Mouse (Mus musculus): ENCODE measurements at regions not wholly inside any gene's neighbourhood (a gene's known extent, or its start where the extent isn't known, plus 50 kb on each side); places are given as distances from the start of the nearest gene placed in this dataset.

DNA sequence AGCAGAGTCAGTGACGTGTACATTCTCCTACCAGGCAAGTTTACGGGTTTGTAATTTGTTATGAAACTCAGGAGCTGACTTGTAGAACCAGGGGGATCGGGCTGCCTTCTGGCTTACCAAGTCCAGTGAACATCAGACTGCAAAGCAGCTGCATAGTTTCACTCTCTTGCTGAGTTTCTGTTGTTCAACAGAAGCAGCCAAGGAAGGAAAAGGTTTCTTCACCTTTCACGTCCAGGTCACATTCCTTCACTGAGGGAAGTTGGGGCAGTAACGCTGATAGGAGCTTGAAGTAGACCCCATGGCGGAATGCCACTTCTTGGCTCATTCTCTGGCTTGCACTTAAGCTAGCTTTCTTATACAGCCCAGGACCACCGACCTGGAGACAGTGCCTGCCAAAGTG is 77.3 kb upstream of the Spred1 start:
- Histone ChIP-seq H3K4me1 (ENCODE audit: control insufficient read depth, insufficient read depth, low read length) (no peaks in the 10 kb centered on the region; the same call in 1 of the 2 replicates), H3K4me3 (replicated peaks; ENCODE audit: extremely low read depth, low read depth, low read length) (no peak overlapping the region)
- WGBS, result 65% methylated on average over 7 of the region's 7 CpGs
- TF ChIP-seq CTCF (IDR thresholded peaks at IDR 0.05; ENCODE audit: insufficient read depth, low read length), result no peak
- TF ChIP-seq POLR2A (IDR thresholded peaks at IDR 0.05; ENCODE audit: borderline replicate concordance, extremely low read depth, low read depth, low read length), result no peak
- no peak for DNase-seq

DNA sequence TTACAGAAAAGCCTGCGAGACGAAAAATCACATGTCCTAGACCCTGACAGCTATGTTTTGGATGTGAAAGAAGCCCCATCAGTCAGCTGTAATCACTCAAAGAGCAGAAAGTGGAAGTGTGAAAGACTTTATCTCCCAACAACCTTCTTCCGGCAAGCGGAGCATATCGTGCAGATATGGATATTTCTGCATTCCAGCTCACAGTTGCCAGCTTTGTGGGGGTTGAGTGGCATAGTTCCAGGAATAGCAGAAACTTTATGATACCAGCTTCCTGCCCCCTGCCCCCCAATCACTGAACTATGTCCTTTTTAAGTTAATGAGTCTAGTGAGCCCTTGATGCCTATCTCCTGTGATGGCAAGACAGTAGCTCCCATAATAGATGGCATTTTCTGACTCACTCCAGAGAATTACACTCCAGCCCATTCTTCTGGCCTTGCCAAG is 72.9 kb upstream of the Spred1 start:
- DNase-seq, result no peak
- H3K4me3 ChIP-seq (replicated peaks; ENCODE audit: extremely low read depth, low read depth, low read length), result no peak overlapping the region
- H3K4me1 ChIP-seq (ENCODE audit: control insufficient read depth, insufficient read depth, low read length), result no peaks in the 10 kb centered on the region; the same call in 1 of the 2 replicates
- 36% methylated on average over 5 of the region's 5 CpGs for WGBS
- TF ChIP-seq POLR2A (IDR thresholded peaks at IDR 0.05; ENCODE audit: borderline replicate concordance, extremely low read depth, low read depth, low read length) (no peak), CTCF (IDR thresholded peaks at IDR 0.05; ENCODE audit: insufficient read depth, low read length) (no peak)

- 90% methylated on average over 2 of the region's 2 CpGs for WGBS
- no peak for DNase-seq
- Histone ChIP-seq H3K4me1 (ENCODE audit: control insufficient read depth, insufficient read depth, low read length) (no peaks in the 10 kb centered on the region; the same call in 1 of the 2 replicates), H3K4me3 (replicated peaks; ENCODE audit: extremely low read depth, low read depth, low read length) (no peak overlapping the region)
- TF ChIP-seq POLR2A (IDR thresholded peaks at IDR 0.05; ENCODE audit: borderline replicate concordance, extremely low read depth, low read depth, low read length) (no peak), CTCF (IDR thresholded peaks at IDR 0.05; ENCODE audit: insufficient read depth, low read length) (no peak)
Measured at GRCm38 (mm10) chr2:117050061-117050460, 71.1 kb upstream of the Spred1 start.

DNA sequence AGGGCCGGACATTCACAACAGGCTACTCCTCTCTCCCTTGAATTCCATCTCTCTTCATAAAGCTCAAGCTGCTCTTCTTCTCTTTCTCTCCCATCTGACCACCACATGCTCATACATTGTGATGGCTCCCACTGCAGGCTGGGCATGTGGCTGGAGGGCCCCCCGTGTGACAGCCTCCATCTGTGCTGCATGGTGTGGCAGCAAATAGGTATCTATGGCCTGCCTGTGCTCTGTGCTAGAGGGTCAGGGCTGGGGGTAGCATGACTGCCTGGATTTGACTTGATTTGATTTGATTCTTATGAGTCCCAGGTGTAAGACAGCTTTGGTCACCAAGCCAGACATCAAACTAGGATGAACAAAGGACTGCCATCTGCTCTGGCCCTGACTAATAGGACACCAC is 57.0 kb upstream of the Spred1 start:
- no peaks in the 10 kb centered on the region for H3K4me1 ChIP-seq (ENCODE audit: control insufficient read depth, insufficient read depth, low read length)
- 85% methylated on average over 2 of the region's 2 CpGs for WGBS
- TF ChIP-seq CTCF (IDR thresholded peaks at IDR 0.05; ENCODE audit: insufficient read depth, low read length) (no peak), POLR2A (IDR thresholded peaks at IDR 0.05; ENCODE audit: borderline replicate concordance, extremely low read depth, low read depth, low read length) (no peak)
- DNase-seq, result no peak
- no peak overlapping the region for H3K4me3 ChIP-seq (replicated peaks; ENCODE audit: extremely low read depth, low read depth, low read length)

DNA sequence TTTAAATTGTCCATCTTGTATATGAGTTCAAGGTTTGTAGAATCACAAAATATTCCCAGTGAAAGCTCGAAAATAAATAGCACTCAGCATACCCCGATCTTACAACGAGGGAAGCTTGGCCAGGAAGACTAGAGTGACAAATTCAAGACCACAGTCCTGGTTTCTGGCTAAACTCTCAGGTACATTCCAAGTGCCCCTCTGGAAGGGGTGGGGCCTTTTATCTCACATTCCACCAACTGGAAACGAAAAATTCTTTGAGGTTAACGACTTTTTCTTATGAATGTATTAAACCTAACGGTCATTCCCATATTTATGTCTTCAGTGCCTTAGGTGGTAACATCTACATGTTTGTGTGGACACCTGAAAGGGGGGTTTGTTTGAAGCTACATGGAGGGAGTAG is 50.8 kb upstream of the Spred1 start:
- 61% methylated on average over 6 of the region's 6 CpGs for WGBS
- no peak for DNase-seq
- TF ChIP-seq POLR2A (IDR thresholded peaks at IDR 0.05; ENCODE audit: borderline replicate concordance, extremely low read depth, low read depth, low read length) (no peak), CTCF (IDR thresholded peaks at IDR 0.05; ENCODE audit: insufficient read depth, low read length) (no peak)
- Histone ChIP-seq H3K4me1 (ENCODE audit: control insufficient read depth, insufficient read depth, low read length) (no peaks in the 10 kb centered on the region), H3K4me3 (replicated peaks; ENCODE audit: extremely low read depth, low read depth, low read length) (no peak overlapping the region)

DNA sequence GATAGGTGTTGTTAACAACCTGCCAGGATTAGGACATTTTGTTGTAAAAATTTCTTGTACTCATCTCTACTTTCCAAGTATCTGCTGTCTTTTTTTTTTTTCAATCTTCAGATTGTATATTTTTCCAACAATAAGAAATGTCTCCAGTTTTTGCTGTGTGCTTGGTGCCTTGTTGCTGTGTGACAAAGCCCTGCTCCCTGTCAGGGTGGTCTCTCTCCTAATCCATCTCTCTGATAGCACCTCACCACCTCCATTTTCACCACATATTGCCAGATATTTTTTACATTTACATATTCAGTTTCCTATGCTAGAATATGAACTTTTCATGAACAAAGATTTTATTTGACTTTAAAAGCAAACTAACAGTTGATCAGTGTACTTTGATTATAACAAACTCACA is 50.1 kb upstream of the Spred1 start:
- TF ChIP-seq POLR2A (IDR thresholded peaks at IDR 0.05; ENCODE audit: borderline replicate concordance, extremely low read depth, low read depth, low read length) (no peak), CTCF (IDR thresholded peaks at IDR 0.05; ENCODE audit: insufficient read depth, low read length) (no peak)
- DNase-seq, result no peak
- H3K4me3 ChIP-seq (replicated peaks; ENCODE audit: extremely low read depth, low read depth, low read length), result no peak overlapping the region
- no peaks in the 10 kb centered on the region for H3K4me1 ChIP-seq (ENCODE audit: control insufficient read depth, insufficient read depth, low read length)

Measured in lung, adult 2 months (tissue).